Mouse (Mus musculus) adipocyte (in vitro differentiated cells): ENCODE data around the gene Xaf1.

ENCODE experiments used
- DNase-seq: peaks from one replicate; pipeline ENCODE4 v3.0.0-alpha.2; 2016; ENCODE audit warnings: low spot score

Xaf1 gene

DNA sequence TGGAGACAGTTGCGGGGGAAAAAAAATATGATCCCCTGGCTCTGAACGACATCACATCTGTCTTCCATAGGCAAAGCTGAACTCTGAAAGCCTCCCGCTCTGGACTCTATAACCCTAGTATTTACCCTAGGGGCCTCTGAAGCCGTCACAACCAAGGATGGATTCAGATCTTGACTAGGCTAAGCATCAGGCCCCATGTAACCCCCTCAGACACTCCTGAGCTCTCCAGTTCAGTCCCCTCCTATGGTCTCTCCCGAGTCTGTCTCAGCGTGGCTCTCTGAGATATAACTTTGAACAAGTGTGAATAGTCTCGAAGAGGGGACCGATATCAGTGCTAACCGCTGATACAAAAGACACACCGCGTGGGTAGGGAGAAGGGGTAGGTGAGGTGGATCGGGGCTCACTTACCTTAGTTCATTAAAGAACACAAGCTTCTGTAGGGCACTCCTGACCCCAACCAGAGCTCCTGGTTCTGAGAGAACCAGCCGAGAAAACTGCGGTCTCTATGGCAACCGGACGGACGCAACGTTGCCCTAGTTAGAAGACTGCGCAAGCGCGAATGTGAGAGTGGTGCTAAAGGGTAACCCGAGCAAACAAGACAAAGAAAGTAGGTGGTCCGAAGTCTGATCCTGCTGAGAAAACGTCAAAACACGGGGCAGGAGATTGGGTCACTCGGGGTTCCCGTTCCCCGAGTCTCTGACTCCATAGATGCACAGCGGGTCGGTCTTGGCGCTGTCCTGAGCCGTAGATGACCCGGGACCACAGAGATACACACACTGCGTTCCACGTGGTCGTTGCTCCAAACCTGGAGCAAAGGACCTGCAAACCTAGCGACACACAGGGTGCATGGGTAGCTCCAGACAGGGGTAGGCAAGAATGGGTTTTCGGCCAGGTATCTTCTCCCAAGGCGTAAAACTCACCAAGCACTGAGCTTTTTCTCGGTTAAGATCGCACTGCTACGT, 60.2 kb downstream of the Xaf1 start:
- no peak for DNase-seq

DNA sequence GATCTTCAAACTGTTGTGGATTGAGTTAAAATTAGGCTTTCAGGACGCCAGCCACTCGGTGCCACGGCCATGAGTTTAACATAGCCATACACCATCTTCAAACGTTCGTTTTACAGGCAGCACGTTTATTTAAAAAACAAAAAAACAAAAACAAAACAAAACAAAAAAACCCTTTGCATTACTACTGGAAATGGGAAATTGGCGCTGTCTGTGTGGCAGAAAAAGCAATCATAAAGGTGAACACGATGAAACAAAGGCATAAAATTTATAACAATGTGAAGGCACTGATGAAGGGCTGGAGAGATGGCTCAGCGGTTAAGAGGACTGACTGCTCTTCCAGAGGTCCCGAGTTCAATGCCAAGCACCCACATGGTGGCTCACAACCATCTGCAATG, 60.9 kb downstream of the Xaf1 start, which contains the start of gene Tekt1:
Tekt1 (minus strand) TSS at position 96 of the 395 bp plus-strand sequence.
- no peak for DNase-seq
